Mouse (Mus musculus): ENCODE results near the gene Lgals1.

GRCm38 (mm10) chr15:78957021-78957420 lies 30.5 kb downstream of the Lgals1 start:
- no peak for TF ChIP-seq USF1 (IDR thresholded peaks at IDR 0.05; ENCODE audit: low read depth, low read length)
- TF ChIP-seq TCF12 (IDR thresholded peaks at IDR 0.05; ENCODE audit: low read depth, low read length), result no peak
- no peak for TF ChIP-seq CHD2 (IDR thresholded peaks at IDR 0.05; ENCODE audit: low read length)
- no peak for TF ChIP-seq BHLHE40 (IDR thresholded peaks at IDR 0.05; ENCODE audit: borderline replicate concordance, low read depth, low read length)
- TF ChIP-seq CTCF (IDR thresholded peaks at IDR 0.05 in 2 of 3, conservative IDR thresholded peaks at IDR 0.05 in 1 of 3; ENCODE audit: control insufficient read depth in 1 of 3, insufficient read depth in 1 of 3, low read depth in 2 of 3, low read length in 3 of 3, poor library complexity in 1 of 3, severe bottlenecking in 1 of 3), result no peak
- no peak for TF ChIP-seq GABPA (IDR thresholded peaks at IDR 0.05; ENCODE audit: low read depth, low read length)
- TF ChIP-seq ZMIZ1 (IDR thresholded peaks at IDR 0.05; ENCODE audit: low read depth, low read length), result no peak
- no peak for TF ChIP-seq E2F4 (IDR thresholded peaks at IDR 0.05; ENCODE audit: borderline replicate concordance, low read depth, low read length)
- TF ChIP-seq ZNF384 (IDR thresholded peaks at IDR 0.05; ENCODE audit: low read depth, low read length), result no peak
- no peak for TF ChIP-seq EP300 (IDR thresholded peaks at IDR 0.05; ENCODE audit: low read depth in 1 of 2, low read length in 2 of 2)
- TF ChIP-seq SIN3A (IDR thresholded peaks at IDR 0.05; ENCODE audit: low read length), result no peak

Measured in MEL (cell line).